Mouse (Mus musculus): ENCODE data around the gene Taf8. TPM values are rescaled to one million over a fixed set of nuclear protein-coding genes. Genes with fewer than 3 reads are reported as not detected.

Taf8 gene
- total and polyA plus RNA-seq, 3 experiments: 15.2 to 25.7 TPM; not detected in 1

GRCm38 (mm10) chr17:47461688-47462087 lies 40.4 kb downstream of the Taf8 start:
- Histone ChIP-seq H3K27me3 (ENCODE audit: control insufficient read depth in 1 of 2, insufficient read depth in 2 of 2, low read length in 2 of 2) (peaks cover 3 to 5% of the 10 kb centered on the region in 2 experiments; a peak in 3 of 4 replicates), H3K4me1 (ENCODE audit: control insufficient read depth in 1 of 2, insufficient read depth in 2 of 2, low read length in 2 of 2) (peaks cover 0 to 6% of the 10 kb centered on the region in 2 experiments; a peak in 2 of 4 replicates)

GRCm38 (mm10) chr17:47459341-47459919 lies 42.7 kb downstream of the Taf8 start:
- H3K9ac ChIP-seq (ENCODE audit: control insufficient read depth, low read depth, low read length, poor library complexity, severe bottlenecking): no peak overlapping the region
- no peak overlapping the region for H3K4me3 ChIP-seq (ENCODE audit: control insufficient read depth in 1 of 2, insufficient read depth in 1 of 2, low read depth in 2 of 2, low read length in 2 of 2)
- no peak overlapping the region for H3K27ac ChIP-seq (ENCODE audit: control insufficient read depth, low read depth, low read length)
- peaks cover 0 to under 1% of the 10 kb centered on the region in 2 experiments; a peak in 1 of 4 replicates for H3K36me3 ChIP-seq (ENCODE audit: control insufficient read depth in 1 of 2, insufficient read depth in 2 of 2, low read length in 2 of 2)
- no peaks in the 10 kb centered on the region for H3K9me3 ChIP-seq (replicated peaks; ENCODE audit: insufficient read depth, low read length)
- H3K79me2 ChIP-seq (ENCODE audit: control insufficient read depth, insufficient read depth, low read length, poor library complexity): no peaks in the 10 kb centered on the region
- TF ChIP-seq TBP (IDR thresholded peaks at IDR 0.05; ENCODE audit: low read depth, low read length) (no peak), RCOR1 (IDR thresholded peaks at IDR 0.05; ENCODE audit: low read depth, low read length) (no peak), ZMIZ1 (IDR thresholded peaks at IDR 0.05; ENCODE audit: low read depth, low read length) (no peak), ZC3H11A (IDR thresholded peaks at IDR 0.05; ENCODE audit: low read depth, low read length) (no peak), MEF2A (IDR thresholded peaks at IDR 0.05; ENCODE audit: extremely low read depth, insufficient replicate concordance, low read depth, low read length, poor library complexity, severe bottlenecking) (no peak), BHLHE40 (IDR thresholded peaks at IDR 0.05; ENCODE audit: borderline replicate concordance, low read depth, low read length) (no peak), UBTF (IDR thresholded peaks at IDR 0.05; ENCODE audit: borderline replicate concordance, insufficient read depth, low read depth, low read length) (no peak)
- peaks cover 3 to 12% of the 10 kb centered on the region in 2 experiments for H3K4me1 ChIP-seq (ENCODE audit: control insufficient read depth in 1 of 2, insufficient read depth in 2 of 2, low read length in 2 of 2)
- DNase-seq (ENCODE audit: low read depth, low spot score): peak; percentile 28
- peaks cover 0 to 1% of the 10 kb centered on the region in 2 experiments; a peak in 2 of 4 replicates for H3K27me3 ChIP-seq (ENCODE audit: control insufficient read depth in 1 of 2, insufficient read depth in 2 of 2, low read length in 2 of 2)

More at GRCm38 (mm10) chr17:47461688-47462087, 40.4 kb downstream of the Taf8 start:
- Histone ChIP-seq H3K36me3 (ENCODE audit: control insufficient read depth in 1 of 2, insufficient read depth in 2 of 2, low read length in 2 of 2) (no peaks in the 10 kb centered on the region), H3K9ac (ENCODE audit: control insufficient read depth, low read depth, low read length, poor library complexity, severe bottlenecking) (no peak overlapping the region), H3K9me3 (replicated peaks; ENCODE audit: insufficient read depth, low read length) (no peaks in the 10 kb centered on the region), H3K79me2 (ENCODE audit: control insufficient read depth, insufficient read depth, low read length, poor library complexity) (no peaks in the 10 kb centered on the region), H3K4me3 (ENCODE audit: control insufficient read depth in 1 of 2, insufficient read depth in 1 of 2, low read depth in 2 of 2, low read length in 2 of 2) (no peak overlapping the region), H3K27ac (ENCODE audit: control insufficient read depth, low read depth, low read length) (no peak overlapping the region)
- peak; percentile 25 for DNase-seq (ENCODE audit: low read depth, low spot score)
- no peak for TF ChIP-seq ELF1 (IDR thresholded peaks at IDR 0.05; ENCODE audit: low read depth, low read length)
- no peak for TF ChIP-seq POLR2AphosphoS2 (IDR thresholded peaks at IDR 0.05; ENCODE audit: low read length)
- no peak for TF ChIP-seq ETS1 (IDR thresholded peaks at IDR 0.05; ENCODE audit: low read depth, low read length)
- TF ChIP-seq ZNF384 (IDR thresholded peaks at IDR 0.05; ENCODE audit: low read depth, low read length): no peak
- TF ChIP-seq SIN3A (IDR thresholded peaks at IDR 0.05; ENCODE audit: low read length): no peak
- TF ChIP-seq MAX (IDR thresholded peaks at IDR 0.05; ENCODE audit: low read length): no peak
- TF ChIP-seq RAD21 (IDR thresholded peaks at IDR 0.05; ENCODE audit: low read depth, low read length): no peak
- no peak for TF ChIP-seq JUND (IDR thresholded peaks at IDR 0.05; ENCODE audit: low read depth, low read length)
- no peak for TF ChIP-seq CHD1 (IDR thresholded peaks at IDR 0.05; ENCODE audit: low read depth, low read length)
- TF ChIP-seq SMC3 (IDR thresholded peaks at IDR 0.05; ENCODE audit: low read depth, low read length): no peak
- TF ChIP-seq KAT2A (conservative IDR thresholded peaks at IDR 0.05; ENCODE audit: low read depth, low read length): no peak
- TF ChIP-seq TBP (IDR thresholded peaks at IDR 0.05; ENCODE audit: low read depth, low read length): no peak
- TF ChIP-seq ZKSCAN1 (IDR thresholded peaks at IDR 0.05; ENCODE audit: low read depth, low read length): no peak
- TF ChIP-seq RCOR1 (IDR thresholded peaks at IDR 0.05; ENCODE audit: low read depth, low read length): no peak
- TF ChIP-seq NELFE (IDR thresholded peaks at IDR 0.05; ENCODE audit: low read depth, low read length): no peak
- no peak for TF ChIP-seq MAZ (IDR thresholded peaks at IDR 0.05; ENCODE audit: low read depth, low read length)
- no peak for TF ChIP-seq ZC3H11A (IDR thresholded peaks at IDR 0.05; ENCODE audit: low read depth, low read length)
- no peak for TF ChIP-seq EP300 (IDR thresholded peaks at IDR 0.05; ENCODE audit: low read depth in 1 of 2, low read length in 2 of 2)
- TF ChIP-seq E2F4 (IDR thresholded peaks at IDR 0.05; ENCODE audit: borderline replicate concordance, low read depth, low read length): no peak
